Mouse (Mus musculus) cerebellum, adult (tissue): Measurements from ENCODE around the gene Dusp22.

Source experiments
- ATAC-seq: cut with Nextera tagmentation; 2 replicates; pipeline ENCODE4 v1.9.2; 2017; ENCODE audit warnings: mild to moderate bottlenecking, moderate library complexity, mixed read lengths; ENCODE audit not compliant: insufficient number of reproducible peaks, low FRiP score, low TSS enrichment

Gene Dusp22

DNA sequence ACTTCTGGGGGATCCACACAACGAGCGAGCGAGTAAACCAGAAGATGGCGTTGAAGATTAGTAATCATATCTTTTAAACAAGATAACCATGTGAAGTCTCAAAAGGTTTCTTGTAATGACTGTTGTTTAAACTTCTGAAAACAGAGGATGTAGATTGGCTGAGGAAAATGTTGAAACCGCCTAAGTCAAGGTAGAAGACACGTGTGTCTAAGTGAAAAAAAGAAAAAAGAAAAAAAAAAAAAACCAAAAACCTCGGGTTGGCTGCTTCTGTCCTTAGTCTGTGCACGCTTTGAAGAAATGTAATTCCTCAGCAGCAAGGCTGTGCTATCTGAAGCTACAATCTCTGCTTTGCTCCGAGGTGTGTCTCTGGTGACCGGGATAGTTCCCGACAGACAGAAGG is 87.7 kb downstream of the Dusp22 start:
- no peak for ATAC-seq

DNA sequence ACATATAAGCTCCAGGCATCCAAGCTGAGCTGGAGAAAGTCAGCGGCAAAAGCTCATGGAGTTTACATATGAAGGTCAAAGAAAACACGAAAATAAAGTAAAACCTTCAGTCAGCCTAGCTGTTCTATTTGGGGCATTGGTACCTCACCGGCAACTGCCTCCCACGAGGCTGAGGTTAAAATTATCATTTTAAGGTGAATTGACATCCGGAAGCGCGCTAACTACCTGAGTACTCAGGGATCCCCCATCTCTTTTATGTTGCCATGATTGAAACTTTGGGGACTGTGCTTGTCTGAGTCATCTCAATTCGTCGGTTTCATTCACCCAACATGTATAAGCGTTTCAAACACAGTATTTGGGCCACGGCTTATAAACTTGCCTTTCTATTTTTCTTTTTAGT is 88.5 kb downstream of the Dusp22 start:
- ATAC-seq: no peak

DNA sequence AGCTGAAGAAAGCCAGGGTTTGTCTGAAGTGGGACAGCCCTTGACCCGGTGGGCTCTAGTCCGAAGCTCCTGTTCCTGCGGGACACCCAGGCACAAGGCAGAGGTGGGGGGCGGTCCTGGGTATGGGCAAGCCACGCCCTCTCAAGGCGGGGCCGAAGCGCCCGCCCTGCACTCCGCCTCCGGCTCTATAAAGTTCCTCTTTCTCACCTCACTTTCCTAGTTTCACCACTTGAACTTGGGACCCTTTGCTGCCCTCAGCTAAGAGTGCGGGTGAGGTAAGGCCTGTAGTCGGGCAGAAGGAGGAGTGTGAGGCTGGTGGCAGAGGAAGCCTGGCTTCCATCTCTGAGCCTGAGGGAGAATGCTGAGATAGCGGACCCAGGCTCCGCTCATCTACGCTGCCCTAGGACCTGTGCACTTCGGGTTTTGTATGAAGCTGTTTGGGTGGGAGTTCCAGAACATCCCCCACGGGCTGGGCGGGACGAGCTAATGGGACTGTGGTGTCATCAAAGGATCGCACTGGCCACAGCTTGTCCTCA is 89.3 kb downstream of the Dusp22 start, which contains the start of gene Irf4:
Gene Irf4, plus strand, starts transcription at position 206 of the 536 bp plus-strand sequence.
- no peak for ATAC-seq

DNA sequence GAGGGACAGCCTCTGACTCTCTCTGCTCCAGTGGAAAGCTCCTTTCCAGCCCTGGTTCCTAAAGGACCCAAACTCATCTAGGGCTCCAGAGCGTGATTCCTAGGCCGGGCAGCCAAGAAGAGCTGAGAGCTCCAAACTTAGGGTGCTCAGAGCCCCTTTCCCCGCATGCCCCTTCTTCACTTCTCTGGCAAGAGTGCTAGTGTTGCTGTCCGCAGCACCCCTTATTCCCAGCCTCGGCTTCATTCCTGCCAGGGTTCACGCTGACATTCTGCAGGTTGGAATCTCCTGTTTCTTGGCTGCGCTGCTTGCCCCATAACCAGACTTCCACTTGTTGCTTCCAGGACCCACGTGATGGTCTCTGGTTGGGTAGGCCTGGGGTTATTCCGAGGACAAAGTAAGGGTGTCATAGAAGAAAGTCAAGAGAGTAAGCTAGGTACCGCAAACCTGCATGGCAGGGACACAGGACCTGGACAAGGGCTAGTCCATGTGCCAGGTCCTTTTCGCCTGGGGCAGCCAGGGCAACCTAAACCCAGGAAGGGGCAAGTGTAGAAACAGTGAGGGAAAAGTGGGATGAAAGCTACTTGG is 89.8 kb downstream of the Dusp22 start:
- ATAC-seq: no peak

DNA sequence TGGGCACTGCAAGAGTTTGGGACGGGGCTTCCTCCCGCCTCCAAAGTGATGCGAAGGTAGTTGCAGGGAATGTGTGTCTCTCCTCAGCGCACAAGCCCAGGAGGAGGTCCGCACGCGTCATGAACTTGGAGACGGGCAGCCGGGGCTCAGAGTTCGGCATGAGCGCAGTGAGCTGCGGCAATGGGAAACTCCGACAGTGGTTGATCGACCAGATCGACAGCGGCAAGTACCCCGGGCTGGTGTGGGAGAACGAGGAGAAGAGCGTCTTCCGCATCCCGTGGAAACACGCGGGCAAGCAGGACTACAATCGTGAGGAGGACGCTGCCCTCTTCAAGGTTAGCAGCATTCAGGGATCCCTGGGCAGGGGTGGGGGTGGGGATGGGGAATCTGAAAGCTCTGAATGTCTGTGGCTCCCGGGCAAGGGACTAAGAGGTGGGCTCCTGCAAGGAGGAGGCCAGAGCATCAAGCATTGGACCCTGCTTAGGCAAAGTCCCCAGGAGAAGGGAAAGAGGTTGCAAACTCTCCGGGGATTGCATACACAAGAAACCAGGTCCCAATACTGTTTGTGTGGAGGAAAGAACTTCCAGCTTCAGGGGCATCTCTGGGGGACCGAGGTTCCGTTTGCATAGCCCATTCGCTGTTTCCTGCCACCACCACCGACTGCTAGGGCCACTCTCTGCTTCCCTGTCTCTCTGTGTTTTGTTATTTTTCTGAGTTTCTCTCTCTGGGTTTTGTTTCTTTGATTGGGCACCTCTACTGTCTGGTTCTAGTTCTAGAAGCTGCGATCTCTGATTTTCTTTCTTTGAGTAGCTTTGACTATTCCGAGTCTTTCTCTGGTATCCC is 90.9 kb downstream of the Dusp22 start:
- ATAC-seq: no peak

DNA sequence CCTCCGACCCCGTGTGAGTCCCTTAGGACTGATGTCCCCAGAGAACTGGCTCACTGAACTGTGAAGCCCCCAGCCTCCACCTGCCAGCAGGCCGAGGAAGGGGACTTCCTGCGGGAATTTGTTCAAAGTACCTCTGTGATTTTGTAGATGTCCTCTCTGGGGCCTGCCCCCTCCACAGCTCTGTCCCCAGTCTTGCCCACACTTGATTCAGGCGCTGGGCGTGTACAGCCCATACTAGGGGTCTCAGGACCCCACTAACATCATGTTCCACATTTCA is 91.4 kb downstream of the Dusp22 start:
- no peak for ATAC-seq

DNA sequence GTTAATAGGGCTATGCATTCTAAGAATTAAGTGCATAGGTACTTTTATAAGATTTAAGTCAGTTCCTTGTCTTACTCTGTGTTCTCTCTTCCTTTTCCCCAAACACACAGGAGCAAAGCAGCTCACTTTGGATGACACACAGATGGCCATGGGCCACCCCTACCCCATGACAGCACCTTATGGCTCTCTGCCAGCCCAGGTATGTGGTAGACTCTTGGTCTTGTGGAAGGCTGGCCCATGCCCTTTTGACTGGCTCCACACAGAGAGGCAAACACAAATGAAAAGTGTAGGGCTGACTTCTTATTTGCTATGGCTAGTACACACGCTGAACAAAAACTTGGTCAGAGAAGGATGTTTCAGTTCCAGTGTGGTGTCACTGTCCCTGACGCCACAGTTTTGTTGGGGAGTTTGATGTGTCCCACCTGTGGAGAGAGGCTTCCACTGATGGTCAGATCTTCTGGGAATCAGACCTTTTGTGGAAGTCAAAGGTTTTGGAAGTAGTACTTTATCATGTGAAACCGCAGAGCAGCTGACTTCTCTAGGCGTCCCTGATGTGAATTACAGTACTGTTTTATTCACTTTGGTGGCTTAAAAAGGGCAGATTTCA is 92.9 kb downstream of the Dusp22 start:
- ATAC-seq: no peak

DNA sequence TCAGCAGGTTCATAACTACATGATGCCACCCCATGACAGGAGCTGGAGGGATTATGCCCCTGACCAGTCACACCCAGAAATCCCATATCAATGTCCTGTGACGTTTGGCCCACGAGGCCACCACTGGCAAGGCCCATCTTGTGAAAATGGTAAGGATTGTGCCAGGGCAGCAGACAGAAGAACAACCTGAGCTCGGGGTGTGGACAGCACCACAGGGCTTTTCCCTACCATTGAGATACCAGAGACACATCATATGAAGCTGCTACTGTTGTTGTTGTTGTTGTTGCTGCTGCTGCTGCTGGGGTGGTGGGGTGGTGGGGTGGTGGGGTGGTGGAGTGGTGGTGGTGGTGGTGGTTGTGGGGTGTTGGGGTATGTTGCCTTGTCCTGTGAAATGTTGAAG is 93.6 kb downstream of the Dusp22 start:
- ATAC-seq: no peak

DNA sequence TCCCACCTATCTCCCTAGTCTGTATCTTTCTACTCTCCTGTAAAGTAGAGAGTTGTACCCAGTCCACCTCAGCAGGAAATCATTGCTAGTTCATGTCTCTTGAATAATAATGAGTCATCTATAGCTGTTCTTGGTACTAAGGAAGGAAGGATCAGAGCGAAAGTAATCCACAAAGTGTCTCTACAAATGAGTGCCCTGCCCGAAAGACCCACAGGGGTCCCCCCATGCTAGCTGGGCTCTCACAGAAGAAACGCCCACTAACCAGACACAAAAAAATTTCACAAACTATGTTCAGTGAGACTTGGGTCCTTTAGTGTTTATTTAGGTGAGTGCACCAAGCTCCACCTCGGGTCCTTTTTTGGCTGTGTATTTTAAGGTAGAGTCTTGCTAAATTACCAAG is 94.3 kb downstream of the Dusp22 start:
- no peak for ATAC-seq

DNA sequence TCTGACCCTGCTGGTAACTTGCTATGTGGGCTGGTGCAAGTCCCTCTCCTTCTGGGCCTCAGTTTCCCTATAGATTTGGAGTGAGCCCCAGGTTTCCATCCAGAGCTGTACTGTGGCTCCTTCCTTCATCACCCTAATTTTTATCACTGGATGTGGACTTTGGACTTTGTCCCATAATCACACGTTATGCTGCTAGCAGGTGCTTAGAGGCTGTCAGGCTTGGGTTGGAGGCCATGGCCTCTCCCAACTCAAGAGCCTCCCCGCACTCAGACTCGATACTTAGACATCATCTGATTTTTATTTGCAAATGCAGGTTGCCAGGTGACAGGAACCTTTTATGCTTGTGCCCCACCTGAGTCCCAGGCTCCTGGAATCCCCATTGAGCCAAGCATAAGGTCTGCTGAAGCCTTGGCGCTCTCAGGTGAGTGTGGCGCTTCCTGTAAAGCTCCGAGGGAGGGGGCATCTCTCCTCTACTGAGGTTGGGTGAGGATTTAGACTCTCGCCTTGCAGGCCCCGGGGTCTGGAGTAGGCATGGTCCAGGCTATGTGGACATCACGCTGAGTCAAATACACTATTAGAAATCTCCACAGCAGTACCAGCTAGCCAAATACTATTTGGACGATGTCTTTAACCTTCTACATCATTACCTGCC is 95.2 kb downstream of the Dusp22 start:
- no peak for ATAC-seq

DNA sequence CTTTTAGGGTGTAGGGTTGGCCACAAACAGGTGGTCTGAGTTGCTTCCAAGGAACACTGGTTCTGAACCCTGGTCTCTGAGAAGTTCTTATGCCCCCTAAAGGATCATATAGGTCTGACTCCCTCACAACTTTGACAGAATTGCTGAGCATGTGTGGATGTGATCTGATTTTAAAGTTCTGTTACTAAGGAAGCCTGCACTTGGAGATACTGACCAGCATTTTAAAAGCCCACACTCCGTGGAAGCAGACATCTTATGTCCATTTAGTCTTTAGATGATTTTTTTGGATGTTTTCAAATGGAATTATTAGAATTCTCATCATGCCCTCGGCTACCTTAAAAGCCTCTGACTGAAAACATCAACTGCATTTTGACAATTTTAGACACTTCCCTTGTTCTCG is 95.8 kb downstream of the Dusp22 start:
- ATAC-seq: no peak

DNA sequence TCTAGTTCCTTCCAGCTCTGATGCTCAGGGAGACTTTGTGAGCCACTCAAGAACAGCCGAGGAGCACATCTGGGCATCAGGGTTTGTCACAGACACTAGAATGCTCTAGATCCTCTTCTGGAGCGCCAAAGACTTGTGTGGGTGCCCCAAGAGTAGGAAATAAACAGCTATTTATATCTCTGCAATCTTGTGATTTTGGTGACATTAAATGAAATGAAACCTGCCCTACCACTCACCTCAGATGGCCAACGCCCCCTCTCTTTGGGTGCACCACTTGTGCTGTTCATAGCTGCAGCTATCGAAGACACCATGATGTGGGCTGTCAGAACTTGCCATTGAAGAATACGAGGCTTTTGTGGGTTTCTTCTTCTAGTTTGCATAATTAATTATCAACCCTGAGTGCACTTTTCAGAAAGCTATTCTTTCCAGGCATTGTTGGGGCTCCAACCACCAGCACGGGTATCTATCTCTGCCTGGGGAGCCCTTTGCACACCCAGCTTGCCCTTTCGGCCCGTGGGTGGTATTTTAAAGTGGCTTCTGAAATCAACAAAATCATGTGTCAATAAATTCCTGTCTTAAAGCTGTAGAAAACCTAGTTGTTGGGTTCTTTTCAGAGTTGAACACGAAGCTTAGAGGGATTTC is 96.3 kb downstream of the Dusp22 start:
- ATAC-seq: no peak

DNA sequence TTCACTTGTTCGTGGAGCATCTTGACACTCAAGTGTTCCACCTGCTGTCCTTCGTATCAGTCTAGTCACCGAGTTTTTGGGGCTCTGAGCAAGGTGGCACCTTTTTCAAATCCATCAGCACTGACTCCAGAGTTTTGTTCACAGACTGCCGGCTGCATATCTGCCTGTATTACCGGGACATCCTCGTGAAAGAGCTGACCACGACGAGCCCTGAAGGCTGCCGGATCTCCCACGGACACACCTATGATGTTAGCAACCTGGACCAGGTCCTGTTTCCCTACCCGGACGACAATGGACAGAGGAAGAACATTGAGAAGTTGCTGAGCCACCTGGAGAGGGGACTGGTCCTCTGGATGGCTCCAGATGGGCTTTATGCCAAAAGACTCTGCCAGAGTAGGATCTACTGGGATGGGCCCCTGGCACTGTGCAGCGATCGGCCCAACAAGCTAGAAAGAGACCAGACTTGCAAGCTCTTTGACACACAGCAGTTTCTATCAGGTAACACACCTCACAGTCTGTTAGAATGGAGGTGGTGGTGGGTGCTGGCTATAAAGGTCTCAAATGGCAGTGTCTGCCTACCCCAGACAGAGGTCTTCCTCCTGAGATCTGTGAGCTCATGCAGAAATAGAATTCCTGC is 97.6 kb downstream of the Dusp22 start:
- ATAC-seq: no peak

DNA sequence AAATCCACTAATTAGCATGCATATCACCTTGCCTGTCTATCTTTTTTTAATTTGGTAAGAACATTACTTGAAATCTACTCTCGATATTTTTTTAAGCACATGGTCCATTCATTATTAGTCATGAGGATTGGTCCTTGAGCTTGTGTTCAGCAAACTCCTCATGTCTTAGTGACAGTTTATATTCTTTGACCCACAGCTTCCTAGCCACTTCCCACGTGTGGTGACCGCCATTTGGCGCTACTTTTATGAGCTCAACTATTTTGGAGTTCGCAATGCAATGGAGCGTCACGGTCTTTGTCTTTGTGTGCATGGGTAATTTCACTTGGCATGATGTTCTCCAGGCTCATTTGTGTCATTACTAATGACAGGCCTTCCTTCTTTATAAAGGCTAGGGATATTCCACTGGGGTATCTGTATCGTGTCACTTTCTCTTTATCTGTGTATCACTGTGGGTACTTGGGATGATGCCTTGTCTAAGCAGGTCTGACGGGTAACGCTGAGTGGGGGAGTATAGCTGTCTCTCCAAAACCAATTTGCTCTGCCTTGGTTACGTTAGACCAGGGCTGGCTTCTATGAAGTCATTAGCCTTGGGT is 99.1 kb downstream of the Dusp22 start:
- no peak for ATAC-seq

DNA sequence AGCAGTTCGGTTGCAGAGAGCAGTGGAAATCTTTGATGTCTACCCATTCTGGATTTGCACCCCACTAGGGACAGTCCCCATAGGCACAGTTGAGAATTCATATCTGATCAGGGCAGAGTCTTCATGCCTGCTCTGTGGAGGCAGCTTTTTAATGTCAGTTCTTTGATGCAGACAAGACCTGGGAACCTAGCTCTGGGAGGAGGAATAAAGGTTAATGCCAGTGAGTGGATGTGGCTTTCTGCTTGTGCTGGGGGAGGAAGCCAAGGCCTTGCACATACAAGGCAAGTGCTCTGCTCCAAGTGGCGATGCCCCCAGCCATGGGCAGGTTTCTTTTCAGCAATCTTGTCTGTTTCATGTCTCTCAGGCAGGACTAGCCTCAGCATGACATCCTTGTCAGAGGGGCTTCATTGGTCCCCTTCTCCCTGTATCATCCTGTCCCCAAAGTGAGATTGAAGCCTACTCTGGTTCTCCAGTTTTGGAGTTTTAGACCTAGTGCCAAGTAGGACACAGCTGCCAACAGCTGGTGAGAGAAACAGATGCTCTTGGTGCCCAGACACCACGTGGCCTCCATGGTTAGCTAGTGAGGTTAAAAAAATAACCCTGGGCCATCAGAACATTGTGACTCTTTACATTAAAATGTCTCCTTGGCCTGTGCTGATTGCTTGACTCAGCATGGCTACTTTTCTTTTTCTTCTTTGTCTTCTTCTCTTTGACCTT is 100.7 kb downstream of the Dusp22 start:
- ATAC-seq: no peak
